Mouse (Mus musculus): ENCODE measurements around the gene Ncbp3. TPM values are rescaled to one million over a fixed set of nuclear protein-coding genes. Genes with fewer than 3 reads are reported as not detected.
A peak's percentile ranks its signal among the peaks of the same experiment; 100 is the strongest.

Gene Ncbp3
- polyA plus RNA-seq, 1 experiment from 2014 or later: 11.8 TPM

DNA sequence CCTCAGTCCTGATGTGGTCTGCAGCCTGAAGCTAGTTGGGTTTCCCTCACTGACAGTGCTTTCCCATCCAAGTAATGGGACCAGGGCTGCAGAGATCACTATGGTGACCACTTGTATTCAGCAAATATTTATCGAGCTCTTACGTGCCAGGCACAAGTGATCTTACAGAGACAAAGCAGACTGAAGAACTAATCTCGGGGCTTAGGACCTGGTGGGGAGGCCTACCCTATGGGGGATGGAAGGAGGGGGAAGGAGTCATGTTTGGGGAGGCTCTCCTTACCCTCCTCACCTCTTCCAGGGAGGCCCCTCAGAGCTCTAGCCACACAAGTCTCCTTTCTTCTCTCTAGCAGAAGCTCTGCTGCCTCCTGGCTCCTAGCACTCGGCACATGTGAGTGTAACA is 23.8 kb upstream of the Ncbp3 start:
- Histone ChIP-seq H3K4me3 (ENCODE audit: low read depth, low read length) (no peak overlapping the region), H3K4me2 (no peak overlapping the region), H3K9me3 (ENCODE audit: control insufficient read depth, low read length) (no peaks in the 10 kb centered on the region), H3K27me3 (replicated peaks; ENCODE audit: control insufficient read depth, insufficient read depth, low read length) (peaks cover 25% of the 10 kb centered on the region), H3K9ac (ENCODE audit: low read depth, low read length) (no peak overlapping the region), H3K4me1 (replicated peaks; ENCODE audit: control insufficient read depth, insufficient read depth, low read length) (peaks cover 18% of the 10 kb centered on the region), H3K36me3 (ENCODE audit: control insufficient read depth, insufficient read depth, low read length) (no peaks in the 10 kb centered on the region), H3K27ac (ENCODE audit: low read depth, low read length) (no peak overlapping the region)
- DNase-seq (ENCODE audit: low spot score) (no peak), ATAC-seq (replicated peaks; ENCODE audit: low FRiP score) (no peak)
- WGBS: 59% methylated on average over 4 of the region's 4 CpGs

DNA sequence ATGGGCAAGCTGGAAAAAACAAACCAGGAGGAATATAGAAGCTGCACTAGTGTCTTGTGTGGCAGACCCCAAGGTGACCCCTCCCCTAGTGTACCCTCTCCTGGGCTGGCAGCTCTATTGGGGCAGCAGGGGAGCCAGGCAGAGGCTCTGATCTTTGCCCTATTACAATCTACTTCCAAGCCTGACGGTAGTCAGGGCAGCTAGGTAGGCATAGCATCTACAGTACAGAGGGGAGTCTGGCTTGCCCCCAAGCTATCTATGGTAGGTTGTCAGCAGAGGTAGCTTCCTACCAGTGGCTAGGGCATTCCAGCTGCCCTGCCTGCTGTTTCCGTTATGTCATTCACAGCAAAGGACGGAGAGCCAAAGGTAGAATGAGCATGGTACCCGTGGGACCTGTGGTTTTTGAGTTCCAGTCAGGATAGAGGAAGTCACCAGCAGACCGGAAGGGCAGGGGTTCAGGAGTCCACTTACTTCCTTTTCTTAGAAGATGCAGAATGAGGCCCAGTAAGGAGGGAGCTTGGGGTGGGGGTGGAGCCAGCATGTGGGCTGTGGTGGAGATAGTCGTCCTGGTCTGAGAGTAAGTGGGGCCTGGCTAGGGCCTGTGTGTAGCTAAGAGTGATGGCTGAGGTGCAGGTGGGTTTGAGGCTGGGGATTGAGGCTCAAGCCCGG is 23.2 kb upstream of the Ncbp3 start:
- WGBS: 29% methylated on average over 7 of the region's 7 CpGs
- H3K9ac ChIP-seq (ENCODE audit: low read depth, low read length): 0 out of 2 replicates have a peak overlapping the region, but pooled peaks have one; percentile 2
- peaks cover 20% of the 10 kb centered on the region for H3K27me3 ChIP-seq (replicated peaks; ENCODE audit: control insufficient read depth, insufficient read depth, low read length)
- no peaks in the 10 kb centered on the region for H3K9me3 ChIP-seq (ENCODE audit: control insufficient read depth, low read length)
- ATAC-seq (replicated peaks; ENCODE audit: low FRiP score) (peak; percentile 73), DNase-seq (ENCODE audit: low spot score) (peak; percentile 50)
- H3K4me2 ChIP-seq: peak overlapping the region; percentile 34
- H3K27ac ChIP-seq (ENCODE audit: low read depth, low read length): no peak overlapping the region
- H3K4me1 ChIP-seq (replicated peaks; ENCODE audit: control insufficient read depth, insufficient read depth, low read length): peaks cover 18% of the 10 kb centered on the region
- no peak overlapping the region for H3K4me3 ChIP-seq (ENCODE audit: low read depth, low read length)
- H3K36me3 ChIP-seq (ENCODE audit: control insufficient read depth, insufficient read depth, low read length): no peaks in the 10 kb centered on the region

DNA sequence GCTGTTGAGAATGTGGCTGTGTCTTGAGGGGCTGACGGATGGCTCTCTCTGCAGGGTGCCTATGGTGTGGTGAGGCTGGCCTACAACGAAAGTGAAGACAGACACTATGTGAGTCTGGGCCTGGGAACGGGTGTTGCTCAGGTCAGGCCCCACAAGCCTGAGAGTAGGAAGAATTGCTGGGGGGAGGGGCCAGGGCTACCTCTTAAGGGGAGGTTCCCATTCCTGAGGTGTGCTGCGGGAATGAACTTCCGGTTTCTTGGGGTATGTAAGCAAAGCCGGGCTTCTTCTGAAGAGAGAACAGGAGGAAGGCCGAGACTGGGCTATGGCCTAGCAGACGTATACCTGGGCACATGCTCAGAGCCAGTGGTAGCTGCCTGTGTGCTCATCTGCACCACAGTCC is 20.6 kb upstream of the Ncbp3 start:
- 44% methylated on average over 8 of the region's 8 CpGs for WGBS
- Histone ChIP-seq H3K9ac (ENCODE audit: low read depth, low read length) (no peak overlapping the region), H3K27me3 (replicated peaks; ENCODE audit: control insufficient read depth, insufficient read depth, low read length) (no peaks in the 10 kb centered on the region), H3K4me1 (replicated peaks; ENCODE audit: control insufficient read depth, insufficient read depth, low read length) (peaks cover 15% of the 10 kb centered on the region), H3K4me2 (no peak overlapping the region), H3K4me3 (ENCODE audit: low read depth, low read length) (no peak overlapping the region), H3K27ac (ENCODE audit: low read depth, low read length) (no peak overlapping the region), H3K9me3 (ENCODE audit: control insufficient read depth, low read length) (no peaks in the 10 kb centered on the region), H3K36me3 (ENCODE audit: control insufficient read depth, insufficient read depth, low read length) (no peaks in the 10 kb centered on the region)
- DNase-seq (ENCODE audit: low spot score) (no peak), ATAC-seq (replicated peaks; ENCODE audit: low FRiP score) (no peak)

DNA sequence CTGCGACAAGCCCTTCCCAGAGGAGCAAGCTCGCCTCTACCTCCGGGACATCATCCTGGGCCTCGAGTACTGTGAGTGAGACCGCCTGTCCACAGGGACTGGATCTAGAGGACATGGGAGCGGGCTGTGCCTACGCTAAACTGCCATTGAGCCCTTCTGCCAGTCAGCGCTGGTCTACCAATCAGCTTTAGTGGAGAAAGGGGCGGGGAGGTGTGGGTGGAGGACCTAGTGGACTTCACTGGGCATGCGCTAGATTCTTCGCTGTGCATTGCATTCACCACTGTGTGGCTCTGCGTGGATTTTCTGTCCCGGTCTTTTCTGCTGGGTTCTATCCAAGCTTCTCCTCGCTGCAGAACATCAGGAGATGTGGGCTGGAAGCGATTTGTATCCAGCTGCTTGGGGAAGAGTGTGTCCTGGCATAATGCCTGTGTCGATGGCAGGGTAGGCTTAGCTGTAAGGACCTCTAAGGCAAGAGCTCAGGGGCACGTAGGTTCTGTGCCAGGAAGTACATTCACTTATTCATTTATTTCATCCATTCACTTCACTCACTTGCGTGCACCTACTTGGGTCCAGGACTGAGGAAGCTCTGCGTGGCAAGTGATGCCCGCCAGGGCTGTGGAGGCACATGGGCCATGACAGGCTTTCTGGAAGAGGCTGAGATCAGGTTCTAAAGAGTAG is 16.6 kb upstream of the Ncbp3 start:
- Histone ChIP-seq H3K27ac (ENCODE audit: low read depth, low read length) (no peak overlapping the region), H3K4me1 (replicated peaks; ENCODE audit: control insufficient read depth, insufficient read depth, low read length) (0 out of 2 replicates have a peak, but pooled peaks cover 4% of the 10 kb centered on the region), H3K4me3 (ENCODE audit: low read depth, low read length) (peak overlapping the region; percentile 29), H3K9ac (ENCODE audit: low read depth, low read length) (peak overlapping the region; percentile 39; the same call in 1 of the 2 replicates), H3K9me3 (ENCODE audit: control insufficient read depth, low read length) (no peaks in the 10 kb centered on the region), H3K36me3 (ENCODE audit: control insufficient read depth, insufficient read depth, low read length) (no peaks in the 10 kb centered on the region), H3K4me2 (peak overlapping the region; percentile 60), H3K27me3 (replicated peaks; ENCODE audit: control insufficient read depth, insufficient read depth, low read length) (no peaks in the 10 kb centered on the region)
- ATAC-seq (replicated peaks; ENCODE audit: low FRiP score) (peak; percentile 83), DNase-seq (ENCODE audit: low spot score) (peak; percentile 75)
- WGBS: 37% methylated on average over 20 of the region's 20 CpGs

DNA sequence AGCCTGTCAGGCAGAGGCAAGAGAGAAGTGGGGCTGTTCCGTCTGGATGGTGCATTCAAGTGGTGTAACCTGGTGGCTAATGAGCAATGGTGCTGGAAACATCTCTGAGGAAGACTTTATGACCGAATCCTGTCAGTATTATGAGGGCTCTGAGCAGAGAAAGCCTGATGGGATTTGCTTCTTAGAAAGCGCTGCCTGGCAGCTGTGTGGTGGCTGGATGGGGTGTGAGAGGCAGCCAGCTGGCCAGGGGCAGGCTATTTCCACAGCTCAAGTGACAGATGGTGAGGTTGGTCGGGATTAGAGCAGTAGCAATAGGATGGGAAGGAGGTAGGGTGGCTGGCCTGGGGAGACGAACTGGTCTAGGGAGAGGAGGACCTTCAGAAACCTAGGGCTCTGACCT is 16.0 kb upstream of the Ncbp3 start:
- Histone ChIP-seq H3K27me3 (replicated peaks; ENCODE audit: control insufficient read depth, insufficient read depth, low read length) (no peaks in the 10 kb centered on the region), H3K4me3 (ENCODE audit: low read depth, low read length) (no peak overlapping the region), H3K9ac (ENCODE audit: low read depth, low read length) (no peak overlapping the region), H3K4me1 (replicated peaks; ENCODE audit: control insufficient read depth, insufficient read depth, low read length) (0 out of 2 replicates have a peak, but pooled peaks cover 3% of the 10 kb centered on the region), H3K36me3 (ENCODE audit: control insufficient read depth, insufficient read depth, low read length) (no peaks in the 10 kb centered on the region), H3K4me2 (no peak overlapping the region; the same call in 1 of the 2 replicates), H3K9me3 (ENCODE audit: control insufficient read depth, low read length) (no peaks in the 10 kb centered on the region), H3K27ac (ENCODE audit: low read depth, low read length) (no peak overlapping the region)
- DNase-seq (ENCODE audit: low spot score): no peak
- ATAC-seq (replicated peaks; ENCODE audit: low FRiP score): no peak
- WGBS: 74% methylated on average over 5 of the region's 5 CpGs

DNA sequence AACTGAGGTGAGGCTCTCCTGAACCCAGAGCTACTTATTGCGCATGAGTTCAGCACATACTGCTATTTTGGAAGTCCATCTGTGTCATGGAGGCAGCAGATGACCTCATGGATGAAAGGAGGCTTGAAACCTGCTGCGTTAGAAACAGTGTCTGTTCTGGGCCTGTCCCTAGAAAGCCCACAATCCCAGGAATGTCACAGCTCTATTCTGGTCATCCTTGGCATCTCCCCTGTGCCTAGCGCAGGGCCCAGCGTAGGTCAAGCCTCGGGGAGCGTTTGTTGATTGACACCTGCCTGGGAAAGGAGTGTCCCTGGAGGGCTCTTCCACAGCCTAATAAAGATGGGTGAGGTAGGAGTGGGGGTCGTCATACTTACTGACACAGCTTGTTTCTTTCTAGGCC is 11.5 kb upstream of the Ncbp3 start:
- no peaks in the 10 kb centered on the region for H3K4me1 ChIP-seq (replicated peaks; ENCODE audit: control insufficient read depth, insufficient read depth, low read length)
- H3K27ac ChIP-seq (ENCODE audit: low read depth, low read length): no peak overlapping the region
- H3K4me3 ChIP-seq (ENCODE audit: low read depth, low read length): no peak overlapping the region
- H3K9ac ChIP-seq (ENCODE audit: low read depth, low read length): no peak overlapping the region
- no peaks in the 10 kb centered on the region for H3K36me3 ChIP-seq (ENCODE audit: control insufficient read depth, insufficient read depth, low read length)
- no peaks in the 10 kb centered on the region for H3K27me3 ChIP-seq (replicated peaks; ENCODE audit: control insufficient read depth, insufficient read depth, low read length)
- H3K4me2 ChIP-seq: no peak overlapping the region
- no peaks in the 10 kb centered on the region for H3K9me3 ChIP-seq (ENCODE audit: control insufficient read depth, low read length)
- DNase-seq (ENCODE audit: low spot score) (no peak), ATAC-seq (replicated peaks; ENCODE audit: low FRiP score) (no peak)
- 85% methylated on average over 7 of the region's 7 CpGs for WGBS

DNA sequence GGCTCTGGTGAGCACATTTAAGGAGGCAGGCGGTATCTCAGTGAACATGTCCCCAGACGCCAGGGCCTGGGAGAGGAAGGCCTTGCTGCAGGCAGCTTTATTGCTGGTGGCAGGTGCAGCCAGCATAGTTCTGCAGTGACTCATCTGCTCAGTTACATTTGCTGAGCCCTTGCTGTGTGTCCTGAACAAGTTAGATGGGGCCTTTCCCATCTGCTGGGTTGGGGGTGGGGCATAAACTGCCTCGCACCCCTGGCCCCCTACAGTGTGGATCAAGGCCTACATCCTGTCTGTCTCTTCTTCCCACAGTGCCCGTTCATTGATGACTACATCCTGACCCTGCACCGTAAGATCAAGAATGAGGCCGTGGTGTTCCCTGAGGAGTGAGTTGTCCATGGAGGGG is 10.7 kb upstream of the Ncbp3 start:
- no peak overlapping the region for H3K4me3 ChIP-seq (ENCODE audit: low read depth, low read length)
- no peak overlapping the region for H3K27ac ChIP-seq (ENCODE audit: low read depth, low read length)
- no peaks in the 10 kb centered on the region for H3K9me3 ChIP-seq (ENCODE audit: control insufficient read depth, low read length)
- 72% methylated on average over 6 of the region's 6 CpGs for WGBS
- DNase-seq (ENCODE audit: low spot score) (no peak), ATAC-seq (replicated peaks; ENCODE audit: low FRiP score) (no peak)
- no peak overlapping the region for H3K4me2 ChIP-seq
- no peaks in the 10 kb centered on the region for H3K36me3 ChIP-seq (ENCODE audit: control insufficient read depth, insufficient read depth, low read length)
- H3K27me3 ChIP-seq (replicated peaks; ENCODE audit: control insufficient read depth, insufficient read depth, low read length): no peaks in the 10 kb centered on the region
- no peaks in the 10 kb centered on the region for H3K4me1 ChIP-seq (replicated peaks; ENCODE audit: control insufficient read depth, insufficient read depth, low read length)
- H3K9ac ChIP-seq (ENCODE audit: low read depth, low read length): no peak overlapping the region

DNA sequence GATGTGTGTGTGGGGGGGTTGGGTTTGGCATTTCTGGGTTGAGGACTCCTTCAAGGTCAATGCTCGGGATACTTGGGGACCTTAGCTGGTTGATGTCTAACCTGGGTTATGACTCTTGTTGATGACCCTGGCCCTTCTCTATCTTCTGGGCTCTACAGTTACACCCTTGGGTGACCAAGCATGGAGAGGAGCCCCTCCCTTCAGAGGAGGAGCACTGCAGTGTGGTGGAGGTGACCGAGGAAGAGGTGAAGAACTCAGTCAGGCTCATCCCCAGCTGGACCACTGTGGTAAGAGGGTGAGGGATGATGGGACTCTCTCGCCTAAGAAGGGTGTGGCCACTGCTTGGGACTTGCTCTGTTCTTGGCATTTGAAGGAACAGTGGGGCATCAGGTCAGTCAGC is 9.9 kb upstream of the Ncbp3 start:
- no peak overlapping the region for H3K4me2 ChIP-seq
- ATAC-seq (replicated peaks; ENCODE audit: low FRiP score): no peak
- no peak overlapping the region for H3K4me3 ChIP-seq (ENCODE audit: low read depth, low read length)
- 75% methylated on average over 3 of the region's 3 CpGs for WGBS
- H3K27ac ChIP-seq (ENCODE audit: low read depth, low read length): no peak overlapping the region
- no peak for DNase-seq (ENCODE audit: low spot score)
- no peak overlapping the region for H3K9ac ChIP-seq (ENCODE audit: low read depth, low read length)
- no peaks in the 10 kb centered on the region for H3K36me3 ChIP-seq (ENCODE audit: control insufficient read depth, insufficient read depth, low read length)
- H3K27me3 ChIP-seq (replicated peaks; ENCODE audit: control insufficient read depth, insufficient read depth, low read length): no peaks in the 10 kb centered on the region
- no peaks in the 10 kb centered on the region for H3K4me1 ChIP-seq (replicated peaks; ENCODE audit: control insufficient read depth, insufficient read depth, low read length)
- no peaks in the 10 kb centered on the region for H3K9me3 ChIP-seq (ENCODE audit: control insufficient read depth, low read length)
